9 mouse cellular contexts compared by ENCODE assay signal in genomic region chr2:28463919-28464318, GRCm38 (mm10). TPM values are rescaled to one million over a fixed set of nuclear protein-coding genes. Genes with fewer than 3 reads are reported as not detected.
DNase-seq lines count a peak whose midpoint lies in the region; ATAC-seq and TF ChIP-seq lines count a peak whose summit lies in the region.
"Had no signal": no experiment of that assay in that cellular context is flagged by ENCODE, and none has a peak within 500 bp of the region (broad histone marks: within the 10 kb centered on the region; RNA-seq: fewer than 3 reads in every experiment).

No protein-coding gene starts in this region.

- no peaks in the 10 kb centered on the region for H3K36me3 ChIP-seq in forebrain, postnatal 0 days (ENCODE audit: insufficient read depth)
- H3K36me3 ChIP-seq in forebrain, embryonic 12.5 days (replicated peaks): peaks cover 2% of the 10 kb centered on the region; the same call in 1 of the 2 replicates
- H3K36me3 ChIP-seq: liver, embryonic 15.5 days had no signal

- no peak overlapping the region for H3K9ac ChIP-seq in forebrain, postnatal 0 days
- no peak overlapping the region for H3K9ac ChIP-seq in forebrain, embryonic 12.5 days
- H3K9ac ChIP-seq: liver, embryonic 15.5 days had no signal

- H3K4me2 ChIP-seq in forebrain, postnatal 0 days (ENCODE audit: low read depth): no peak overlapping the region
- H3K4me2 ChIP-seq in forebrain, embryonic 12.5 days: no peak overlapping the region
- H3K4me2 ChIP-seq: liver, embryonic 15.5 days had no signal

- peak; percentile 68 for TF ChIP-seq CTCF in forebrain, postnatal 0 days (IDR thresholded peaks at IDR 0.05; ENCODE audit: low read depth)

- H3K27me3 ChIP-seq in forebrain, postnatal 0 days (ENCODE audit: insufficient read depth, low read length): no peaks in the 10 kb centered on the region
- H3K27me3 ChIP-seq in forebrain, embryonic 12.5 days: peaks cover 14% of the 10 kb centered on the region; the same call in 1 of the 2 replicates

- H3K4me1 ChIP-seq in forebrain, postnatal 0 days (ENCODE audit: insufficient read depth): peaks cover 5% of the 10 kb centered on the region; the same call in 1 of the 2 replicates
- H3K4me1 ChIP-seq in forebrain, embryonic 12.5 days: peaks cover 22% of the 10 kb centered on the region

- no peaks in the 10 kb centered on the region for H3K9me3 ChIP-seq in forebrain, postnatal 0 days (ENCODE audit: low read length)
- no peaks in the 10 kb centered on the region for H3K9me3 ChIP-seq in forebrain, embryonic 12.5 days
- H3K9me3 ChIP-seq: liver, embryonic 15.5 days had no signal

- no peak overlapping the region for H3K4me3 ChIP-seq in forebrain, postnatal 0 days (ENCODE audit: low read depth, low read length)
- no peak overlapping the region for H3K4me3 ChIP-seq in forebrain, embryonic 12.5 days (replicated peaks)
- H3K4me3 ChIP-seq: liver, embryonic 15.5 days had no signal

- peak; percentile 46 for DNase-seq in forebrain, postnatal 0 days
- peak; percentile 48 for DNase-seq in urinary bladder, postnatal 25 days (ENCODE audit: low spot score)
- DNase-seq in urinary bladder, adult 2 months (ENCODE audit: low spot score): no peak
- DNase-seq in cerebellum, postnatal 36 days: peak; percentile 79 to 81
- peak; percentile 65 to 67 for DNase-seq in kidney, postnatal 4 days
- DNase-seq in lung, postnatal 10 days: peak; percentile 70
- DNase-seq in spleen, postnatal 4 days (ENCODE audit: low spot score in 2 of 2): peak; percentile 53 to 79

- no peak overlapping the region for H3K27ac ChIP-seq in forebrain, postnatal 0 days (ENCODE audit: low read depth, low read length)
- no peak overlapping the region for H3K27ac ChIP-seq in forebrain, embryonic 12.5 days
- H3K27ac ChIP-seq: liver, embryonic 15.5 days had no signal

- no peak for ATAC-seq in forebrain, postnatal 0 days
- ATAC-seq in forebrain, embryonic 12.5 days (ENCODE audit: low FRiP score): no peak

- 50% methylated on average over 3 of the region's 3 CpGs for WGBS in forebrain, postnatal 0 days
- WGBS in forebrain, embryonic 12.5 days: 41% methylated on average over 3 of the region's 3 CpGs

RNA-seq across cellular contexts. Expression of gene 1700007K13Rik, which starts 2.2 kb away (rescaled TPM):
- total RNA-seq in forebrain, postnatal 0 days (2014; rRNA removed): 5.2 and 5.4 TPM in 2 replicates
- 5.2 and 8.5 TPM in 2 replicates for polyA plus RNA-seq in forebrain, postnatal 0 days (2015; fragmentation: Nextera tagmentation; extraction: Ambion mirVana)
- 1.3 and 2.3 TPM in 2 replicates for polyA plus RNA-seq in forebrain, embryonic 12.5 days (2016; fragmentation: Nextera tagmentation; extraction: Ambion mirVana)
- 1.8 and 2.2 TPM in 2 replicates for polyA plus RNA-seq in urinary bladder, adult 2 months (2012; rRNA removed)
- polyA plus RNA-seq: liver, embryonic 15.5 days had no signal

RNA-seq across cellular contexts. Expression of gene Mrps2, which starts 3.9 kb away (rescaled TPM):
- 25.4 and 33.4 TPM in 2 replicates for total RNA-seq in forebrain, postnatal 0 days (2014; rRNA removed)
- polyA plus RNA-seq in forebrain, postnatal 0 days (2015; fragmentation: Nextera tagmentation; extraction: Ambion mirVana): 39.8 and 42.6 TPM in 2 replicates
- polyA plus RNA-seq in forebrain, embryonic 12.5 days (2016; fragmentation: Nextera tagmentation; extraction: Ambion mirVana): 58.0 and 58.1 TPM in 2 replicates
- polyA plus RNA-seq in urinary bladder, adult 2 months (2012; rRNA removed): 28.2 and 30.9 TPM in 2 replicates

RNA-seq across cellular contexts. Expression of gene Ppp1r26, which starts 17.3 kb away (rescaled TPM):
- total RNA-seq in forebrain, postnatal 0 days (2014; rRNA removed): 35.6 and 60.8 TPM in 2 replicates
- polyA plus RNA-seq in forebrain, postnatal 0 days (2015; fragmentation: Nextera tagmentation; extraction: Ambion mirVana): 5.0 and 11.7 TPM in 2 replicates
- 9.2 and 9.6 TPM in 2 replicates for polyA plus RNA-seq in forebrain, embryonic 12.5 days (2016; fragmentation: Nextera tagmentation; extraction: Ambion mirVana)
- 4.5 and 5.2 TPM in 2 replicates for polyA plus RNA-seq in urinary bladder, adult 2 months (2012; rRNA removed)

RNA-seq across cellular contexts. Expression of gene Gbgt1, which starts 32.8 kb away (rescaled TPM):
- total RNA-seq in forebrain, postnatal 0 days (2014; rRNA removed): 1.5 and 4.9 TPM in 2 replicates
- 0.47 and 0.54 TPM in 2 replicates for polyA plus RNA-seq in forebrain, postnatal 0 days (2015; fragmentation: Nextera tagmentation; extraction: Ambion mirVana)
- 0.32 TPM in 2 replicates for polyA plus RNA-seq in forebrain, embryonic 12.5 days (2016; fragmentation: Nextera tagmentation; extraction: Ambion mirVana)
- 3.2 and 4.0 TPM in 2 replicates for polyA plus RNA-seq in urinary bladder, adult 2 months (2012; rRNA removed)

RNA-seq across cellular contexts. Expression of gene Gm10134, which starts 42.0 kb away (rescaled TPM):
- not detected in 2 replicates for total RNA-seq in forebrain, postnatal 0 days (2014; rRNA removed)
- 1.8 and 2.3 TPM in 2 replicates for polyA plus RNA-seq in forebrain, postnatal 0 days (2015; fragmentation: Nextera tagmentation; extraction: Ambion mirVana)
- 0.61 and 0.64 TPM in 2 replicates for polyA plus RNA-seq in forebrain, embryonic 12.5 days (2016; fragmentation: Nextera tagmentation; extraction: Ambion mirVana)
- polyA plus RNA-seq in urinary bladder, adult 2 months (2012; rRNA removed): 0.55 and 1.6 TPM in 2 replicates
